Mouse (Mus musculus): ENCODE results near the gene Osgepl1. TPM values are rescaled to one million over a fixed set of nuclear protein-coding genes. Genes with fewer than 3 reads are reported as not detected.
A peak's percentile ranks its signal among the peaks of the same experiment; 100 is the strongest.

Gene Osgepl1
- polyA plus RNA-seq, 1 experiment, result 6.1 TPM

- TF ChIP-seq USF1 (IDR thresholded peaks at IDR 0.05; ENCODE audit: low read depth), result no peak
- TF ChIP-seq MYOG (IDR thresholded peaks at IDR 0.05; ENCODE audit: control insufficient read depth in 1 of 3, insufficient read depth in 1 of 3, insufficient read length in 2 of 3, low read depth in 2 of 3), result peak in 1 of 3 experiments; percentile 14
- no peak for TF ChIP-seq TCF12 (IDR thresholded peaks at IDR 0.05; ENCODE audit: insufficient read depth, poor library complexity, severe bottlenecking)
- TF ChIP-seq POLR2AphosphoS2 (IDR thresholded peaks at IDR 0.05; ENCODE audit: insufficient read length, low read depth), result peak; percentile 89
- peak; percentile 13 for TF ChIP-seq REST (IDR thresholded peaks at IDR 0.05; ENCODE audit: insufficient read depth, insufficient read length)
- TF ChIP-seq MAX (IDR thresholded peaks at IDR 0.05; ENCODE audit: low read depth), result no peak
- peak in 1 of 3 experiments; percentile 7 for TF ChIP-seq MYOD1 (IDR thresholded peaks at IDR 0.05; ENCODE audit: control insufficient read depth in 1 of 3, insufficient read length in 2 of 3, low read depth in 2 of 3)
- TF ChIP-seq CEBPB (IDR thresholded peaks at IDR 0.05; ENCODE audit: insufficient read depth, poor library complexity, severe bottlenecking), result no peak
- peak; percentile 66 for TF ChIP-seq E2F4 (IDR thresholded peaks at IDR 0.05; ENCODE audit: insufficient read depth)
- no peak for TF ChIP-seq TCF3 (IDR thresholded peaks at IDR 0.05; ENCODE audit: insufficient read length, low read depth)
- TF ChIP-seq POLR2A (IDR thresholded peaks at IDR 0.05; ENCODE audit: insufficient read length, low read depth), result peak; percentile 93
- no peak for TF ChIP-seq SRF (IDR thresholded peaks at IDR 0.05; ENCODE audit: control insufficient read depth, insufficient read length, low read depth)
- H3K4me3 ChIP-seq, result peak within 1 kb of the TSS; percentile 39
- H3K36me3 ChIP-seq (ENCODE audit: control insufficient read depth, insufficient read depth), result peaks cover 10% of the 10 kb centered on the region
- peaks cover 5% of the 10 kb centered on the region for H3K79me2 ChIP-seq (ENCODE audit: control insufficient read depth, insufficient read depth)
- peak within 1 kb of the TSS; percentile 79 for H3K4me2 ChIP-seq (ENCODE audit: low read depth)
- H3ac ChIP-seq (ENCODE audit: control insufficient read depth, insufficient read length), result peak within 1 kb of the TSS; percentile 41
- no peaks in the 10 kb centered on the region for H3K27me3 ChIP-seq (ENCODE audit: control insufficient read depth, insufficient read depth, insufficient read length)
Observed at GRCm38 (mm10) chr1:53352327-53353261, 39.2 kb downstream of the Osgepl1 start, which contains the start of the genes Asdurf, Gm28551 and Asnsd1. Gene Asdurf, minus strand, starts transcription at chr1:53352619. Gene Gm28551, minus strand, starts transcription at chr1:53352667. Gene Asnsd1, minus strand, starts transcription at chr1:53352752.

DNA sequence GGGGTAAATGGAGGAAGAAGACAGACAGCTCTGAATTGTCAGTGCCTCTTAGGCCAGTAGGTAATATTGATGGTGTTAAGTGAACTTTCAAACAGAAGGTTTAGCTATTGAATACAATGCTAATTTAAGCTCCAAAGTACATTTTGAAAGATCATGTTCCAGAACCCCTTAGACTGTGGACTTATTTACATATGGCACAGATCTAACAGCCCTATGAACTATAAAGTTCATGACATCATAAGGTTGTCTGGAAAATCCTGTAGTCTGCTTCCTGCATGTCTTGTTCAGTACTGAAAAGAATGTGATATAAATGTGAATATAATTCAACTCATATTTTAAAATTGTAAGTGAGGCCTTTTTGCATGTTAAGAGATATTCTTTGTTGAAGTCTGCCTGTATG is 45.6 kb downstream of the Osgepl1 start:
- Histone ChIP-seq H3K79me2 (ENCODE audit: control insufficient read depth, insufficient read depth) (no peaks in the 10 kb centered on the region), H3K27me3 (ENCODE audit: control insufficient read depth, insufficient read depth, insufficient read length) (peaks cover 6% of the 10 kb centered on the region), H3K4me3 (no peak overlapping the region), H3K4me2 (ENCODE audit: low read depth) (no peak overlapping the region), H3ac (ENCODE audit: control insufficient read depth, insufficient read length) (no peak overlapping the region), H3K36me3 (ENCODE audit: control insufficient read depth, insufficient read depth) (no peaks in the 10 kb centered on the region)
- no peak for TF ChIP-seq USF1 (IDR thresholded peaks at IDR 0.05; ENCODE audit: low read depth)
- TF ChIP-seq MAX (IDR thresholded peaks at IDR 0.05; ENCODE audit: low read depth), result no peak

Other genes starting within 250 kb of the Osgepl1 start
- gene 1700019A02Rik, start 126.0 kb upstream of the Osgepl1 start, polyA plus RNA-seq (2012; fragmentation: generic; extraction: Trizol), result not detected
- 1.4 TPM for gene Pms1, start 16.6 kb upstream of the Osgepl1 start, polyA plus RNA-seq (2012; fragmentation: generic; extraction: Trizol)
- 6.1 TPM for gene Ormdl1, start 16.5 kb upstream of the Osgepl1 start, polyA plus RNA-seq (2012; fragmentation: generic; extraction: Trizol)
- not detected for gene Gm28778, start 16.5 kb upstream of the Osgepl1 start, polyA plus RNA-seq (2012; fragmentation: generic; extraction: Trizol)
- not detected for gene Asdurf, start 39.0 kb downstream of the Osgepl1 start, polyA plus RNA-seq (2012; fragmentation: generic; extraction: Trizol)
- 0.04 TPM for gene Gm28551, start 39.0 kb downstream of the Osgepl1 start, polyA plus RNA-seq (2012; fragmentation: generic; extraction: Trizol)
- 40.6 TPM for gene Asnsd1, start 39.1 kb downstream of the Osgepl1 start, polyA plus RNA-seq (2012; fragmentation: generic; extraction: Trizol)